Mouse (Mus musculus): ENCODE results near the gene Homer1. TPM values are rescaled to one million over a fixed set of nuclear protein-coding genes. Genes with fewer than 3 reads are reported as not detected.

Homer1 gene
- total RNA-seq, 2 experiments from 2014 or later, result 33.2 to 35.6 TPM

- DNase-seq (ENCODE audit: low spot score in 2 of 2), result no peak
Observed at GRCm38 (mm10) chr13:93335337-93335736, 35.9 kb downstream of the Homer1 start.

- no peak for DNase-seq (ENCODE audit: low spot score in 2 of 2)
Observed at GRCm38 (mm10) chr13:93338394-93338793, 39.0 kb downstream of the Homer1 start.

- DNase-seq (ENCODE audit: low spot score in 2 of 2), result no peak
Observed at GRCm38 (mm10) chr13:93340555-93341278, 41.3 kb downstream of the Homer1 start.

- DNase-seq (ENCODE audit: low spot score in 2 of 2), result no peak
Observed at GRCm38 (mm10) chr13:93342641-93343040, 43.2 kb downstream of the Homer1 start.

- no peak for DNase-seq (ENCODE audit: low spot score in 2 of 2)
Observed at GRCm38 (mm10) chr13:93344395-93344794, 45.0 kb downstream of the Homer1 start.

GRCm38 (mm10) chr13:93345854-93346253, 46.4 kb downstream of the Homer1 start:
- no peak for DNase-seq (ENCODE audit: low spot score in 2 of 2)

GRCm38 (mm10) chr13:93352030-93352429, 52.6 kb downstream of the Homer1 start:
- DNase-seq (ENCODE audit: low spot score in 2 of 2), result no peak

- DNase-seq (ENCODE audit: low spot score in 2 of 2), result no peak
Observed at GRCm38 (mm10) chr13:93354420-93355278, 55.2 kb downstream of the Homer1 start.

- no peak for DNase-seq (ENCODE audit: low spot score in 2 of 2)
Observed at GRCm38 (mm10) chr13:93355279-93355587, 55.8 kb downstream of the Homer1 start.

- DNase-seq (ENCODE audit: low spot score in 2 of 2), result no peak
Observed at GRCm38 (mm10) chr13:93358522-93358921, 59.1 kb downstream of the Homer1 start.

GRCm38 (mm10) chr13:93367555-93367954, 68.1 kb downstream of the Homer1 start:
- no peak for DNase-seq (ENCODE audit: low spot score in 2 of 2)

GRCm38 (mm10) chr13:93368812-93369584, 69.6 kb downstream of the Homer1 start:
- DNase-seq (ENCODE audit: low spot score in 2 of 2), result no peak

GRCm38 (mm10) chr13:93374457-93374856, 75.0 kb downstream of the Homer1 start:
- no peak for DNase-seq (ENCODE audit: low spot score in 2 of 2)

- DNase-seq (ENCODE audit: low spot score in 2 of 2), result no peak
Observed at GRCm38 (mm10) chr13:93378493-93378892, 79.1 kb downstream of the Homer1 start.

GRCm38 (mm10) chr13:93380399-93381063, 81.1 kb downstream of the Homer1 start:
- DNase-seq (ENCODE audit: low spot score in 2 of 2), result no peak

- no peak for DNase-seq (ENCODE audit: low spot score in 2 of 2)
Observed at GRCm38 (mm10) chr13:93381301-93381700, 81.9 kb downstream of the Homer1 start.

- no peak for DNase-seq (ENCODE audit: low spot score in 2 of 2)
Observed at GRCm38 (mm10) chr13:93383092-93383491, 83.7 kb downstream of the Homer1 start.

- DNase-seq (ENCODE audit: low spot score in 2 of 2), result no peak
Observed at GRCm38 (mm10) chr13:93383620-93384019, 84.2 kb downstream of the Homer1 start.

GRCm38 (mm10) chr13:93384481-93384880, 85.0 kb downstream of the Homer1 start:
- no peak for DNase-seq (ENCODE audit: low spot score in 2 of 2)

GRCm38 (mm10) chr13:93385147-93385546, 85.7 kb downstream of the Homer1 start:
- DNase-seq (ENCODE audit: low spot score in 2 of 2), result no peak

- DNase-seq (ENCODE audit: low spot score in 2 of 2), result no peak
Observed at GRCm38 (mm10) chr13:93387440-93387839, 88.0 kb downstream of the Homer1 start.
